Mouse (Mus musculus): ENCODE results near the gene Ap2b1.

- TF ChIP-seq CTCF (IDR thresholded peaks at IDR 0.05; ENCODE audit: low read depth, low read length) (no peak), POLR2A (IDR thresholded peaks at IDR 0.05; ENCODE audit: extremely low read depth, insufficient read depth, low read length) (no peak)
Observed at GRCm38 (mm10) chr11:83429355-83429754, 130.5 kb downstream of the Ap2b1 start, which contains the start of gene Gas2l2.

Data from liver, adult 2 months (tissue).